Mouse (Mus musculus): ENCODE data around the gene Cep290.

DNA sequence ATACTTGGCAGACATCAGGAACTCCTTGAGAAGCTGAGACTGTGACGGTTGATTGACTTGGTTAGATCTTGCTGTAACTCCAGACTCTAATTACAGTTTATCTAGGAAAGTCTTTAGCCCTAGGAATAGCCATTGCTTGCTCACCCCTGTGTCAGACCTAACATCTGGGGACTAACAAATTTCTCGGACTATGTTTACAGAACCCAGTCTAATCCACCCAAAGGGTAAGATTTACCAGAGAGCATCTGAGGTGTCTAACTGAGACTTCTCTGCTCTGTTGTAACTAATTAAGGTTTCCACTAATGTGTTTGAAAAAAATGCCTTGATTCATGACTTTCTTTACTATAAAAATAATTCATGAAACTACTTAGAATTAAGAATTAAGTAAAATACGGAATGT lies 135.1 kb downstream of the Cep290 start:
- TF ChIP-seq POLR2A (IDR thresholded peaks at IDR 0.05; ENCODE audit: insufficient read depth, low read depth, low read length) (no peak), CTCF (IDR thresholded peaks at IDR 0.05) (no peak), EP300 (IDR thresholded peaks at IDR 0.05; ENCODE audit: insufficient read depth, low read depth, low read length) (no peak)

Data from heart, adult 2 months (tissue).